Mouse (Mus musculus) 3T3-L1 (cell line): ENCODE measurements around the gene Gxylt2.
A peak's percentile ranks its signal among the peaks of the same experiment; 100 is the strongest.

ENCODE experiments used
- DNase-seq: peaks from one replicate; pipeline ENCODE4 v3.0.0-alpha.2; 2015; ENCODE audit warnings: low read depth, low spot score

Gxylt2 gene

GRCm38 (mm10) chr6:100715296-100715828 lies 10.8 kb downstream of the Gxylt2 start:
- DNase-seq = peak; percentile 96

- DNase-seq = no peak
Observed at GRCm38 (mm10) chr6:100716152-100716551, 11.6 kb downstream of the Gxylt2 start.

GRCm38 (mm10) chr6:100716817-100717216 lies 12.3 kb downstream of the Gxylt2 start:
- DNase-seq = no peak

GRCm38 (mm10) chr6:100720098-100720501 lies 15.6 kb downstream of the Gxylt2 start:
- DNase-seq = peak; percentile 90

GRCm38 (mm10) chr6:100720882-100721721 lies 16.6 kb downstream of the Gxylt2 start:
- DNase-seq = no peak

GRCm38 (mm10) chr6:100731996-100732375 lies 27.5 kb downstream of the Gxylt2 start:
- DNase-seq = peak; percentile 85

GRCm38 (mm10) chr6:100732376-100733021 lies 28.0 kb downstream of the Gxylt2 start:
- DNase-seq = peak; percentile 93

GRCm38 (mm10) chr6:100733218-100733617 lies 28.7 kb downstream of the Gxylt2 start:
- no peak for DNase-seq

- no peak for DNase-seq
Observed at GRCm38 (mm10) chr6:100734321-100734720, 29.8 kb downstream of the Gxylt2 start.

- no peak for DNase-seq
Observed at GRCm38 (mm10) chr6:100758431-100759208, 54.1 kb downstream of the Gxylt2 start.

GRCm38 (mm10) chr6:100767756-100768155 lies 63.2 kb downstream of the Gxylt2 start:
- DNase-seq = no peak

- DNase-seq = no peak
Observed at GRCm38 (mm10) chr6:100775923-100776505, 71.5 kb downstream of the Gxylt2 start.

- no peak for DNase-seq
Observed at GRCm38 (mm10) chr6:100778595-100778994, 74.1 kb downstream of the Gxylt2 start.

- no peak for DNase-seq
Observed at GRCm38 (mm10) chr6:100780421-100780820, 75.9 kb downstream of the Gxylt2 start.

GRCm38 (mm10) chr6:100781644-100782043 lies 77.1 kb downstream of the Gxylt2 start:
- no peak for DNase-seq

GRCm38 (mm10) chr6:100787726-100788125 lies 83.2 kb downstream of the Gxylt2 start:
- DNase-seq = no peak

- no peak for DNase-seq
Observed at GRCm38 (mm10) chr6:100789161-100789560, 84.6 kb downstream of the Gxylt2 start.

GRCm38 (mm10) chr6:100792055-100792659 lies 87.6 kb downstream of the Gxylt2 start:
- no peak for DNase-seq

GRCm38 (mm10) chr6:100792973-100793769 lies 88.6 kb downstream of the Gxylt2 start:
- no peak for DNase-seq

- DNase-seq = no peak
Observed at GRCm38 (mm10) chr6:100795797-100796196, 91.3 kb downstream of the Gxylt2 start.
